In the genomic region with DNA sequence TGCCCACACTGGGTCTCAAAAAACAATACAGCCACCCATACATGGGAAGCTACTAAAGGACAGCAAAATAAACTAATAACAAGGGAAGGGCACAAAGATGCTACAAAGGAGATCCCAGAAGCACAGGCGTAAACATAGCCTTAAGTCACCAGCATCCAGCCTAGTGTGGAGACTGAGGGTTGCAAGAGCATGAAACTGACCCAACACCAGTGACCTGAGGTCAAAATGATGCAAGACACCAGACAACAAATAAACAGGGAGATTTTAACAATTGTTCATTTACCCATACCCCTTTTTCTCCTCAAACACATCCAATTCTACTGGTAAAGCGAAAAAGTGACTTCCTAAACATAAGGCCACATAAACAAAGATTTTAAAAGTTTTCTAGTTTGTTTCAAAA, we compare ENCODE assay signal across 22 mouse cellular contexts. TPM values are rescaled to one million over a fixed set of nuclear protein-coding genes. Genes with fewer than 3 reads are reported as not detected.
DNase-seq lines count a peak whose midpoint lies in the region; ATAC-seq and TF ChIP-seq lines count a peak whose summit lies in the region.
"Had no signal": no experiment of that assay in that cellular context is flagged by ENCODE, and none has a peak within 500 bp of the region (broad histone marks: within the 10 kb centered on the region; RNA-seq: fewer than 3 reads in every experiment).

No protein-coding gene starts in this region.

- no peak overlapping the region for H3K9ac ChIP-seq in liver, adult 2 months (ENCODE audit: low read depth, low read length)
- no peak overlapping the region for H3K9ac ChIP-seq in liver, postnatal 0 days (replicated peaks)
- H3K9ac ChIP-seq in liver, embryonic 11.5 days (ENCODE audit: low read depth, low read length): no peak overlapping the region

- no peak for TF ChIP-seq EP300 in liver, postnatal 0 days (IDR thresholded peaks at IDR 0.05; ENCODE audit: low read depth)

- peak; percentile 86 for DNase-seq in liver, adult 2 months (ENCODE audit: extremely low read depth, low read depth, low spot score)
- DNase-seq in liver (no peak), adipocyte (ENCODE audit: low spot score) (peak; percentile 49)
- DNase-seq in liver, postnatal 0 days: no peak
- DNase-seq in liver, embryonic 11.5 days (ENCODE audit: low spot score): no peak
- no peak for DNase-seq in kidney, postnatal 36 days
- DNase-seq: adrenal gland, adult 2 months; adrenal gland, adult 8-10 months; adrenal gland, postnatal 10 days; adrenal gland, postnatal 14 days; adrenal gland, postnatal 25 days; adrenal gland, postnatal 36 days; B cell, adult 2 months; cerebellum, adult 11 months; cerebellum, adult 11-12 months; cerebellum, adult 18-20 months; cerebellum, adult 2 months had no signal

- no peak overlapping the region for H3K27ac ChIP-seq in liver, adult 2 months (replicated peaks; ENCODE audit: insufficient read depth, low read depth, low read length)
- H3K27ac ChIP-seq in liver, postnatal 0 days (ENCODE audit: low read depth): peak overlapping the region; percentile 11; the same call in 1 of the 2 replicates
- no peak overlapping the region for H3K27ac ChIP-seq in liver, embryonic 11.5 days (ENCODE audit: low read depth, low read length)

- WGBS in liver, adult 2 months: 50% methylated on average over 2 of the region's 2 CpGs
- WGBS in liver, postnatal 0 days (ENCODE audit: insufficient replicate concordance): 74% methylated on average over 2 of the region's 2 CpGs
- WGBS in liver, embryonic 11.5 days: 87% methylated on average over 2 of the region's 2 CpGs

- no peak overlapping the region for H3K4me3 ChIP-seq in liver, adult 2 months (ENCODE audit: insufficient read depth, low read depth, low read length)
- H3K4me3 ChIP-seq in liver, postnatal 0 days (ENCODE audit: low read depth, low read length): no peak overlapping the region
- H3K4me3 ChIP-seq in liver, embryonic 11.5 days (ENCODE audit: low read depth, low read length): no peak overlapping the region

- peaks cover 8% of the 10 kb centered on the region; the same call in 1 of the 2 replicates for H3K4me1 ChIP-seq in liver, adult 2 months (ENCODE audit: control insufficient read depth, insufficient read depth, low read length)
- H3K4me1 ChIP-seq in liver, postnatal 0 days (ENCODE audit: insufficient read depth): peaks cover 4% of the 10 kb centered on the region; the same call in 1 of the 2 replicates
- no peaks in the 10 kb centered on the region for H3K4me1 ChIP-seq in liver, embryonic 11.5 days (replicated peaks; ENCODE audit: control insufficient read depth, insufficient read depth, low read length)

- H3K9me3 ChIP-seq in liver, postnatal 0 days (ENCODE audit: low read length): no peaks in the 10 kb centered on the region
- H3K9me3 ChIP-seq in liver, embryonic 11.5 days (ENCODE audit: control insufficient read depth, low read length): no peaks in the 10 kb centered on the region
- H3K9me3 ChIP-seq: G1E had no signal

- H3K27me3 ChIP-seq in liver, adult 2 months (ENCODE audit: control insufficient read depth, insufficient read depth, low read length): no peaks in the 10 kb centered on the region
- H3K27me3 ChIP-seq in liver, postnatal 0 days (ENCODE audit: insufficient read depth, low read length): no peaks in the 10 kb centered on the region
- no peaks in the 10 kb centered on the region for H3K27me3 ChIP-seq in liver, embryonic 11.5 days (replicated peaks; ENCODE audit: control insufficient read depth, insufficient read depth, low read length)
- H3K27me3 ChIP-seq: CH12.LX, Patski had no signal

- H3K4me2 ChIP-seq in liver, postnatal 0 days (ENCODE audit: low read depth, low read length): no peak overlapping the region
- H3K4me2 ChIP-seq in liver, embryonic 11.5 days: no peak overlapping the region

- no peak for TF ChIP-seq CTCF in liver, adult 2 months (IDR thresholded peaks at IDR 0.05; ENCODE audit: low read depth, low read length)
- no peak for TF ChIP-seq CTCF in liver, postnatal 0 days (IDR thresholded peaks at IDR 0.05; ENCODE audit: low read depth)

- no peak for TF ChIP-seq POLR2A in liver, adult 2 months (IDR thresholded peaks at IDR 0.05; ENCODE audit: extremely low read depth, insufficient read depth, low read length)

- peaks cover 15% of the 10 kb centered on the region for H3K36me3 ChIP-seq in liver, adult 2 months (ENCODE audit: control insufficient read depth, insufficient read depth, low read length)
- peaks cover 52% of the 10 kb centered on the region for H3K36me3 ChIP-seq in liver, postnatal 0 days (replicated peaks; ENCODE audit: insufficient read depth, low read length)
- peaks cover 7% of the 10 kb centered on the region; the same call in 1 of the 2 replicates for H3K36me3 ChIP-seq in liver, embryonic 11.5 days (ENCODE audit: control insufficient read depth, insufficient read depth, low read length)

- no peaks in the 10 kb centered on the region for H3K79me2 ChIP-seq in liver, adult 2 months (ENCODE audit: control insufficient read depth, insufficient read depth, low read length)

- peak; percentile 69 for ATAC-seq in liver, postnatal 0 days
- ATAC-seq in liver, embryonic 11.5 days (replicated peaks; ENCODE audit: low FRiP score): no peak
- ATAC-seq: activated CD4-positive, CD25-positive, alpha-beta regulatory T cell, adult 4 months; CD4-positive, CD25-positive, alpha-beta regulatory T cell, adult 4 months; Patski had no signal

RNA-seq across cellular contexts. Expression of a gene that starts 20.0 kb away (rescaled TPM):
- total RNA-seq in liver, adult 2 months (2014; rRNA removed): 9.1 and 10.9 TPM in 2 replicates
- 4.2 and 7.9 TPM in 2 replicates for polyA plus RNA-seq in liver, adult 2 months (2012; rRNA removed)
- 3.4 and 3.7 TPM in 2 replicates for polyA plus RNA-seq in liver, postnatal 0 days (2015; fragmentation: Nextera tagmentation; extraction: Ambion mirVana)
- 26.2 and 27.8 TPM in 2 replicates for polyA plus RNA-seq in liver, embryonic 11.5 days (2014; fragmentation: Nextera tagmentation; extraction: Ambion mirVana)

Comparison
In these comparisons a context has a peak if more than half of its experiments do, and no peak if none do; other contexts are left out.
1. DNase-seq: peak in liver, adult 2 months (single experiment) and adipocyte (single experiment); none in liver (single experiment), liver, postnatal 0 days (single experiment), liver, embryonic 11.5 days (single experiment) and kidney, postnatal 36 days (0 of 2).